Mouse (Mus musculus): Measurements from ENCODE around the gene Atp2b2.

Atp2b2 gene

GRCm38 (mm10) chr6:113939442-113939841, 103.0 kb downstream of the Atp2b2 start:
- DNase-seq: no peak

GRCm38 (mm10) chr6:113936811-113937508, 105.5 kb downstream of the Atp2b2 start:
- no peak for DNase-seq

- DNase-seq: no peak
These were observed 106.3 kb downstream of the Atp2b2 start for GRCm38 (mm10) chr6:113936111-113936510.

- no peak for DNase-seq
These were observed 107.7 kb downstream of the Atp2b2 start for GRCm38 (mm10) chr6:113934692-113935091.

- peak; percentile 91 for DNase-seq
These were observed 108.9 kb downstream of the Atp2b2 start for GRCm38 (mm10) chr6:113933261-113934151.

- DNase-seq: no peak
These were observed 113.1 kb downstream of the Atp2b2 start for GRCm38 (mm10) chr6:113929191-113929875.

- DNase-seq: no peak
These were observed 119.2 kb downstream of the Atp2b2 start for GRCm38 (mm10) chr6:113923249-113923648.

GRCm38 (mm10) chr6:113920466-113920865, 121.9 kb downstream of the Atp2b2 start:
- no peak for DNase-seq

- no peak for DNase-seq
These were observed 129.7 kb downstream of the Atp2b2 start for GRCm38 (mm10) chr6:113912753-113913152.

- no peak for DNase-seq
These were observed 131.3 kb downstream of the Atp2b2 start for GRCm38 (mm10) chr6:113911094-113911493.

GRCm38 (mm10) chr6:113910411-113911055, 131.9 kb downstream of the Atp2b2 start:
- DNase-seq: peak; percentile 64

- DNase-seq: peak; percentile 39
These were observed 132.6 kb downstream of the Atp2b2 start for GRCm38 (mm10) chr6:113909836-113910235.

GRCm38 (mm10) chr6:113908066-113908465, 134.3 kb downstream of the Atp2b2 start:
- DNase-seq: peak; percentile 75

- DNase-seq: no peak
These were observed 138.0 kb downstream of the Atp2b2 start for GRCm38 (mm10) chr6:113904406-113904805.

GRCm38 (mm10) chr6:113896023-113896422, 146.4 kb downstream of the Atp2b2 start:
- DNase-seq: no peak

- DNase-seq: no peak
These were observed 148.4 kb downstream of the Atp2b2 start for GRCm38 (mm10) chr6:113894008-113894407.

GRCm38 (mm10) chr6:113892091-113892674, 150.2 kb downstream of the Atp2b2 start:
- peak; percentile 67 for DNase-seq

GRCm38 (mm10) chr6:113891225-113891967, 151.0 kb downstream of the Atp2b2 start:
- peak; percentile 78 for DNase-seq

- DNase-seq: no peak
These were observed 151.6 kb downstream of the Atp2b2 start for GRCm38 (mm10) chr6:113890858-113891213.

- DNase-seq: peak; percentile 71
These were observed 152.2 kb downstream of the Atp2b2 start for GRCm38 (mm10) chr6:113890023-113890857.

GRCm38 (mm10) chr6:113889180-113889579, 153.2 kb downstream of the Atp2b2 start:
- DNase-seq: no peak
